Mouse (Mus musculus): ENCODE results near the gene Lin28a.

GRCm38 (mm10) chr4:134058908-134059307 is 40.3 kb upstream of the Lin28a start:
- no peak for TF ChIP-seq POLR2A (IDR thresholded peaks at IDR 0.05; ENCODE audit: low read depth, low read length)
- no peak for TF ChIP-seq CTCF (IDR thresholded peaks at IDR 0.05; ENCODE audit: borderline replicate concordance, insufficient read depth, low read length)
